Mouse (Mus musculus) CH12.LX (cell line): ENCODE measurements around the gene Icmt. TPM values are rescaled to one million over a fixed set of nuclear protein-coding genes. Genes with fewer than 3 reads are reported as not detected.

ENCODE experiments used
- DNase-seq: peaks from one replicate; pipeline ENCODE4 v3.0.0-alpha.2; 2013; ENCODE audit errors: extremely low read depth
- H3K27ac ChIP-seq: 2 replicates; pipeline ENCODE4 v1.5.1; 2012; ENCODE audit warnings: low read depth, mild to moderate bottlenecking, control low read depth, moderate library complexity; ENCODE audit not compliant: insufficient read depth
- H3K27me3 ChIP-seq: replicated peaks from 2 replicates; pipeline ENCODE3; 2012; ENCODE audit warnings: inconsistent platforms
- H3K36me3 ChIP-seq, 2 experiments: replicated peaks in 1 of 2; 2 replicates each; pipeline versions ENCODE3 to v1.6.1; 2012; ENCODE audit warnings: inconsistent platforms in 1 of 2, low read length in 1 of 2, mild to moderate bottlenecking in 1 of 2, mixed read lengths in 1 of 2, moderate library complexity in 1 of 2; ENCODE audit not compliant: control insufficient read depth in 1 of 2, insufficient read depth in 1 of 2
- H3K4me1 ChIP-seq, 2 experiments: 2 replicates each; pipeline ENCODE4 v1.6.1; 2012; ENCODE audit warnings: inconsistent platforms in 1 of 2, moderate library complexity in 1 of 2; ENCODE audit not compliant: insufficient read depth in 2 of 2, control insufficient read depth in 1 of 2
- H3K4me2 ChIP-seq: 2 replicates; pipeline ENCODE4 v1.6.1; 2012; ENCODE audit warnings: low read depth, mild to moderate bottlenecking, control low read depth; ENCODE audit not compliant: poor library complexity, insufficient read depth, severe bottlenecking
- H3K4me3 ChIP-seq, 3 experiments: fragments of 150-350 bp in 1 of 3; sonication (generic) in 1 of 3; replicated peaks in 1 of 3; 2 replicates each; pipeline versions ENCODE3 to v1.5.1; 2011 to 2012; ENCODE audit warnings: low read depth in 2 of 3, low read length in 2 of 3, mild to moderate bottlenecking in 2 of 3, moderate library complexity in 2 of 3, control low read depth in 1 of 3, improper control_type of control experiment in 1 of 3, inconsistent platforms in 1 of 3, mixed read lengths in 1 of 3; ENCODE audit not compliant: poor library complexity in 1 of 3
- H3K79me2 ChIP-seq: replicated peaks from 2 replicates; pipeline ENCODE4 v1.6.1; 2012; ENCODE audit warnings: mild to moderate bottlenecking, moderate library complexity; ENCODE audit not compliant: control insufficient read depth, poor library complexity, insufficient read depth, severe bottlenecking; ENCODE audit errors: extremely low read depth
- H3K9ac ChIP-seq: 2 replicates; pipeline ENCODE4 v1.6.1; 2012; ENCODE audit warnings: low read depth, mild to moderate bottlenecking, control low read depth, moderate library complexity; ENCODE audit not compliant: insufficient read depth
- H3K9me3 ChIP-seq: replicated peaks from 2 replicates; pipeline ENCODE3; 2012; ENCODE audit warnings: low read length, inconsistent platforms, mixed read lengths
- BHLHE40 ChIP-seq: IDR thresholded peaks from 2 replicates; pipeline ENCODE4 v1.6.1; 2011; ENCODE audit warnings: mild to moderate bottlenecking, low read depth, low read length, improper control_type of control experiment
- CTCF ChIP-seq, 2 experiments: IDR thresholded peaks in 1 of 2; conservative IDR thresholded peaks in 1 of 2; 2 replicates each; pipeline ENCODE4 v1.5.1; 2011 to 2012; ENCODE audit warnings: low read depth in 2 of 2, low read length in 2 of 2, improper control_type of control experiment in 1 of 2, inconsistent platforms in 1 of 2, mild to moderate bottlenecking in 1 of 2, moderate library complexity in 1 of 2
- ELF1 ChIP-seq: IDR thresholded peaks from 2 replicates; pipeline ENCODE4 v1.6.1; 2014; ENCODE audit warnings: low read depth, mild to moderate bottlenecking, inconsistent platforms, low read length, improper control_type of control experiment
- IRF4 ChIP-seq: IDR thresholded peaks from 2 replicates; pipeline ENCODE4 v1.6.1; 2014; ENCODE audit warnings: low read depth, mild to moderate bottlenecking, inconsistent platforms, low read length, improper control_type of control experiment
- JUND ChIP-seq: conservative IDR thresholded peaks from 2 replicates; pipeline ENCODE4 v1.6.1; 2011; ENCODE audit warnings: low read depth, low read length, improper control_type of control experiment
- KAT2A ChIP-seq: IDR thresholded peaks from 2 replicates; pipeline ENCODE4 v1.6.1; 2012; ENCODE audit warnings: low read length, improper control_type of control experiment, inconsistent platforms; ENCODE audit not compliant: insufficient replicate concordance
- MAX ChIP-seq: IDR thresholded peaks from 2 replicates; pipeline ENCODE4 v1.6.1; 2011; ENCODE audit warnings: low read length, improper control_type of control experiment
- MAZ ChIP-seq: IDR thresholded peaks from 2 replicates; pipeline ENCODE4 v1.6.1; 2012; ENCODE audit warnings: low read depth, mild to moderate bottlenecking, inconsistent platforms, low read length, improper control_type of control experiment, moderate library complexity
- MEF2A ChIP-seq: IDR thresholded peaks from 2 replicates; pipeline ENCODE4 v1.6.1; 2014; ENCODE audit warnings: low read depth, mild to moderate bottlenecking, inconsistent platforms, low read length, improper control_type of control experiment, borderline replicate concordance
- MXI1 ChIP-seq: IDR thresholded peaks from 2 replicates; pipeline ENCODE4 v1.6.1; 2011; ENCODE audit warnings: mild to moderate bottlenecking, low read depth, low read length, improper control_type of control experiment
- MYC ChIP-seq: IDR thresholded peaks from 2 replicates; pipeline ENCODE4 v1.6.1; 2011; ENCODE audit warnings: low read depth, mild to moderate bottlenecking, improper control_type of control experiment, low read length
- NELFE ChIP-seq: IDR thresholded peaks from 2 replicates; pipeline ENCODE4 v1.6.1; 2011; ENCODE audit warnings: low read depth, low read length, improper control_type of control experiment
- NRF1 ChIP-seq: IDR thresholded peaks from 2 replicates; pipeline ENCODE4 v1.6.1; 2014; ENCODE audit warnings: low read depth, mild to moderate bottlenecking, inconsistent platforms, low read length, improper control_type of control experiment, moderate library complexity
- POLR2AphosphoS2 ChIP-seq: IDR thresholded peaks from 2 replicates; pipeline ENCODE4 v1.6.1; 2011; ENCODE audit warnings: low read depth, low read length, improper control_type of control experiment
- RAD21 ChIP-seq: IDR thresholded peaks from 2 replicates; pipeline ENCODE4 v1.6.1; 2011; ENCODE audit warnings: low read depth, mild to moderate bottlenecking, low read length, improper control_type of control experiment, moderate library complexity
- RCOR1 ChIP-seq: conservative IDR thresholded peaks from 2 replicates; pipeline ENCODE4 v1.6.1; 2012; ENCODE audit warnings: low read depth, mild to moderate bottlenecking, inconsistent platforms, low read length, improper control_type of control experiment
- SMC3 ChIP-seq: IDR thresholded peaks from 2 replicates; pipeline ENCODE4 v1.6.1; 2011; ENCODE audit warnings: low read depth, low read length, improper control_type of control experiment
- TBP ChIP-seq: conservative IDR thresholded peaks from 2 replicates; pipeline ENCODE4 v1.6.1; 2011; ENCODE audit warnings: low read depth, low read length, improper control_type of control experiment
- TCF12 ChIP-seq: IDR thresholded peaks from 2 replicates; pipeline ENCODE4 v1.6.1; 2014; ENCODE audit warnings: low read depth, mild to moderate bottlenecking, inconsistent platforms, low read length, improper control_type of control experiment
- USF1 ChIP-seq: IDR thresholded peaks from 2 replicates; pipeline ENCODE4 v1.6.1; 2014; ENCODE audit warnings: low read depth, mild to moderate bottlenecking, inconsistent platforms, low read length, improper control_type of control experiment
- ZKSCAN1 ChIP-seq: IDR thresholded peaks from 2 replicates; pipeline ENCODE4 v1.6.1; 2012; ENCODE audit warnings: low read depth, inconsistent platforms, low read length, improper control_type of control experiment, borderline replicate concordance
- ZMIZ1 ChIP-seq: IDR thresholded peaks from 2 replicates; pipeline ENCODE4 v1.6.1; 2012; ENCODE audit warnings: low read depth, mild to moderate bottlenecking, inconsistent platforms, low read length, improper control_type of control experiment
- dilution Hi-C: fragments of 300-500 bp; cut with MboI; formaldehyde crosslinking; loops from 2 replicates; pipeline ENCODE4 v1.14.3; 2020; ENCODE audit warnings: low sequenced_read_pairs; ENCODE audit not compliant: extremely low pct_unique_long_range_greater_than_20kb, extremely low pct_ligation_motif_present
- in situ Hi-C: fragments of 300-500 bp; cut with MboI; formaldehyde crosslinking; loops from 3 replicates; pipeline ENCODE4 v1.14.3; 2019; ENCODE audit warnings: low sequenced_read_pairs, low pct_ligation_motif_present, low pct_unique_long_range_greater_than_20kb, mixed read lengths
- polyA plus RNA-seq: library from polyadenylated mRNA; unstranded; fragments of >175 nt; gene quantifications from 2 replicates; pipeline ENCODE4 v1.2.1, GENCODE M21; 2012; ENCODE audit warnings: low read depth; ENCODE audit not compliant: insufficient read length
- total RNA-seq, 2 experiments: library from RNA; depleted of rRNA; stranded (reverse); fragments of 300-350 nt in 1 of 2; fragments of >200 nt in 1 of 2; gene quantifications; 2 replicates each; pipeline ENCODE4 v1.2.3; 2012 to 2014

Gene Icmt
- total and polyA plus RNA-seq, 3 experiments, result 18.5 to 29.8 (median 21.5) TPM

DNA sequence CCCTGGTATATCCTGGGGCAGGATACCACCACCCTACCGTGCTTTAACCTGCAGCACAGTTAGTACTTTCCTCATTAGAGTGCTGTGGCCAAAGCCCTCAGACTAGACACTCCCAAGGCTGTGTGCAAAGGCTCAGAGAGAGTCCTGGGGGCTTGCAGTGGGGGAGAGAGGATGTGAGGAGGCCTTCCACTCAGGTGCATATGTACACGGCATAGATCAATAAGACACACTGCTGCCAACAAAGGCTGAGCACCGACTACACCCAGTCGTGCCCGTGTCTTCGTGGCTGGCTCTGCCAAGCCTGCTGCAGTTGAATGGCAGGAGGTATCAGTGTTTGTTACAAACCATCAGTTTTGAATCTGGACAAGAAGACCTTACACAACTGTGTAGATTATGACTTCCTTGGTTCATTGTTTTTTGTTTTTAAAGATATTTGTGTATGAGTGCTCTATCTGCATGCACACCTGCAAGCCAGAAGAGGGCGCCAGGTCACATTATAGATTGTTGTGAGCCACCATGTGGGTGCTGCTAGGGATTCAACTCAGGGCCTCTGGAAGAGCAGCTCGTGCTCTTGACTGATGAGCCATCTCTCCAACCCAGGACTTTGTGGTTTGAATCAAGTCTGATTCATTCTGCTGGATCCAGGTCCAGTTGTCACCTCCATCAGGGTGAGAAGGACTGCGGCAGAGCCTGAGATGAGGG is 32.0 kb upstream of the Icmt start:
- DNase-seq, result peak; percentile 34
- in situ Hi-C loops (no loop called here), dilution Hi-C loops (no loop called here)
- Histone ChIP-seq H3K4me2 (no peak overlapping the region), H3K79me2 (no peaks in the 10 kb centered on the region)
- TF ChIP-seq RAD21, result peak; percentile 44
- TF ChIP-seq MAX, result no peak
- TF ChIP-seq ELF1, result no peak
- peak; percentile 58 for TF ChIP-seq SMC3
- TF ChIP-seq CTCF (conservative IDR thresholded peaks at IDR 0.05 in 1 of 2, IDR thresholded peaks at IDR 0.05 in 1 of 2; ENCODE audit: low read depth in 2 of 2, low read length in 2 of 2), result peak in 1 of 2 experiments; percentile 65; a peak in 3 of 4 replicates
- no peak for TF ChIP-seq TCF12
- no peak for TF ChIP-seq IRF4
- TF ChIP-seq USF1, result no peak
- TF ChIP-seq, all 38 proteins: peak for 3
- Histone ChIP-seq H3K9ac (no peak overlapping the region), H3K4me1 (peaks cover 11 to 73% of the 10 kb centered on the region in 2 experiments), H3K27me3 (no peaks in the 10 kb centered on the region), H3K27ac (no peak overlapping the region), H3K36me3 (peaks cover 4 to 74% of the 10 kb centered on the region in 2 experiments), H3K4me3 (no peak overlapping the region), H3K9me3 (no peaks in the 10 kb centered on the region)

DNA sequence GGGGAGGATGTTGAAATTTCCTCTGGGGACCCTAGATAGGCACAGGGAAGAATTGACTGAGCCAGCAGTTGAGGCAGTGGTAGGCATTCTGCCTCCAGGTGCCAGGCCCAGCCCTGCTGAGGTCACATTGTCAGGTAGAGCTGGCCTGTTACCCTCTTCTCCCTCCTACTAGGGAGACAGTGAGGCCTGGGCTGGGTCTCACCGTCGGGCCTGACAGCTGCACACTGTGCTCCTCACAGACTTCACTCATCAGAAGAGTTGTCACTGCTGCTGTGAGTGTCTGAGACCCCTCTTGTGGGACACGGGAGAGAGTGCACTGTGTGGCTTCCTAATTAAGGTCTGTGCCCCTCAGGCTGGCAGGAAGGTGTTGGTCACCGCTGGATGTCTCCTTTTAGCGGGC is 31.2 kb upstream of the Icmt start:
- H3K27ac ChIP-seq, result no peak overlapping the region
- peaks cover 2 to 66% of the 10 kb centered on the region in 2 experiments for H3K36me3 ChIP-seq
- no peak overlapping the region for H3K4me2 ChIP-seq
- H3K79me2 ChIP-seq, result no peaks in the 10 kb centered on the region
- TF ChIP-seq ELF1, result no peak
- no peak for TF ChIP-seq RCOR1
- TF ChIP-seq POLR2AphosphoS2, result no peak
- no peak for TF ChIP-seq NELFE
- TF ChIP-seq JUND, result no peak
- TF ChIP-seq BHLHE40, result no peak
- TF ChIP-seq MYC, result no peak
- no peak for TF ChIP-seq TBP
- no peak for TF ChIP-seq MEF2A
- no peak for TF ChIP-seq MXI1
- no peak for TF ChIP-seq CTCF (conservative IDR thresholded peaks at IDR 0.05 in 1 of 2, IDR thresholded peaks at IDR 0.05 in 1 of 2; ENCODE audit: low read depth in 2 of 2, low read length in 2 of 2)
- no peak for TF ChIP-seq ZMIZ1
- no peak for TF ChIP-seq ZKSCAN1
- TF ChIP-seq SMC3, result no peak
- no peak for TF ChIP-seq NRF1
- no peak for TF ChIP-seq MAX
- TF ChIP-seq MAZ, result no peak
- no peak for TF ChIP-seq KAT2A
- H3K27me3 ChIP-seq, result no peaks in the 10 kb centered on the region
- peaks cover 19 to 80% of the 10 kb centered on the region in 2 experiments for H3K4me1 ChIP-seq
- in situ Hi-C loops, result no loop called here
- no peak overlapping the region for H3K9ac ChIP-seq
- dilution Hi-C loops, result no loop called here
- no peaks in the 10 kb centered on the region for H3K9me3 ChIP-seq
- DNase-seq, result no peak
- no peak overlapping the region for H3K4me3 ChIP-seq
